Mouse (Mus musculus) myocyte (in vitro differentiated cells): ENCODE measurements around the gene Gucd1. TPM values are rescaled to one million over a fixed set of nuclear protein-coding genes. Genes with fewer than 3 reads are reported as not detected.

ENCODE experiments used
- H3K27me3 ChIP-seq: one replicate; pipeline ENCODE4 v1.6.1; 2011; ENCODE audit not compliant: control insufficient read depth, insufficient read depth, insufficient read length
- H3K36me3 ChIP-seq: one replicate; pipeline ENCODE4 v1.6.1; 2011; ENCODE audit not compliant: control insufficient read depth, insufficient read depth
- H3K4me2 ChIP-seq: one replicate; pipeline ENCODE4 v1.6.1; 2011; ENCODE audit warnings: low read depth, control low read depth
- H3K4me3 ChIP-seq: one replicate; pipeline ENCODE4 v1.5.1; 2011; ENCODE audit warnings: mild to moderate bottlenecking, control low read depth, moderate library complexity
- H3K79me2 ChIP-seq: one replicate; pipeline ENCODE4 v1.6.1; 2011; ENCODE audit not compliant: control insufficient read depth, insufficient read depth
- H3ac ChIP-seq: one replicate; pipeline ENCODE4 v1.6.1; 2011; ENCODE audit not compliant: control insufficient read depth, insufficient read length
- CEBPB ChIP-seq: IDR thresholded peaks from 2 replicates; pipeline ENCODE4 v1.6.1; 2011; ENCODE audit warnings: mild to moderate bottlenecking, moderate library complexity; ENCODE audit not compliant: poor library complexity, insufficient read depth, severe bottlenecking
- E2F4 ChIP-seq: IDR thresholded peaks from one replicate; pipeline ENCODE4 v1.6.1; 2011; ENCODE audit warnings: mild to moderate bottlenecking, control low read depth, moderate library complexity; ENCODE audit not compliant: insufficient read depth
- MAX ChIP-seq: IDR thresholded peaks from one replicate; pipeline ENCODE4 v1.6.1; 2011; ENCODE audit warnings: low read depth, mild to moderate bottlenecking, control low read depth
- MYOD1 ChIP-seq, 3 experiments: IDR thresholded peaks; one replicate each; pipeline ENCODE4 v1.6.1; 2011; ENCODE audit warnings: control low read depth in 2 of 3, low read depth in 2 of 3, mild to moderate bottlenecking in 2 of 3, moderate library complexity in 1 of 3; ENCODE audit not compliant: insufficient read length in 2 of 3, control insufficient read depth in 1 of 3
- MYOG ChIP-seq, 3 experiments: IDR thresholded peaks; one replicate each; pipeline ENCODE4 v1.6.1; 2011; ENCODE audit warnings: control low read depth in 2 of 3, low read depth in 2 of 3, mild to moderate bottlenecking in 2 of 3; ENCODE audit not compliant: insufficient read length in 2 of 3, control insufficient read depth in 1 of 3, insufficient read depth in 1 of 3
- POLR2A ChIP-seq: IDR thresholded peaks from one replicate; pipeline ENCODE4 v1.6.1; 2011; ENCODE audit warnings: low read depth, mild to moderate bottlenecking, control low read depth, moderate library complexity; ENCODE audit not compliant: insufficient read length
- POLR2AphosphoS2 ChIP-seq: IDR thresholded peaks from one replicate; pipeline ENCODE4 v1.6.1; 2011; ENCODE audit warnings: low read depth, control low read depth; ENCODE audit not compliant: insufficient read length
- REST ChIP-seq: IDR thresholded peaks from one replicate; pipeline ENCODE4 v1.6.1; 2011; ENCODE audit warnings: mild to moderate bottlenecking, control low read depth, moderate library complexity; ENCODE audit not compliant: insufficient read depth, insufficient read length
- SRF ChIP-seq: IDR thresholded peaks from one replicate; pipeline ENCODE4 v1.6.1; 2011; ENCODE audit warnings: low read depth; ENCODE audit not compliant: control insufficient read depth, insufficient read length
- TCF12 ChIP-seq: IDR thresholded peaks from one replicate; pipeline ENCODE4 v1.6.1; 2011; ENCODE audit warnings: mild to moderate bottlenecking, control low read depth; ENCODE audit not compliant: poor library complexity, insufficient read depth, severe bottlenecking
- TCF3 ChIP-seq: IDR thresholded peaks from one replicate; pipeline ENCODE4 v1.6.1; 2011; ENCODE audit warnings: low read depth, control low read depth; ENCODE audit not compliant: insufficient read length
- USF1 ChIP-seq: IDR thresholded peaks from one replicate; pipeline ENCODE4 v1.6.1; 2011; ENCODE audit warnings: low read depth, mild to moderate bottlenecking, control low read depth, moderate library complexity
- polyA plus RNA-seq: library from polyadenylated mRNA; unstranded; fragments of >200 nt; fragmentation: generic; extraction: Trizol; gene quantifications from one replicate; pipeline ENCODE4 v1.2.1, GENCODE M21; 2012; ENCODE audit warnings: missing spikeins

Gucd1 gene
- polyA plus RNA-seq, 1 experiment = 17.5 TPM

- Histone ChIP-seq H3ac (no peak overlapping the region), H3K4me3 (no peak overlapping the region), H3K4me2 (no peak overlapping the region), H3K79me2 (no peaks in the 10 kb centered on the region), H3K36me3 (no peaks in the 10 kb centered on the region), H3K27me3 (no peaks in the 10 kb centered on the region)
- TF ChIP-seq SRF = no peak
- no peak for TF ChIP-seq POLR2AphosphoS2
Observed at GRCm38 (mm10) chr10:75407741-75408140, 110.0 kb downstream of the Gucd1 start.

DNA sequence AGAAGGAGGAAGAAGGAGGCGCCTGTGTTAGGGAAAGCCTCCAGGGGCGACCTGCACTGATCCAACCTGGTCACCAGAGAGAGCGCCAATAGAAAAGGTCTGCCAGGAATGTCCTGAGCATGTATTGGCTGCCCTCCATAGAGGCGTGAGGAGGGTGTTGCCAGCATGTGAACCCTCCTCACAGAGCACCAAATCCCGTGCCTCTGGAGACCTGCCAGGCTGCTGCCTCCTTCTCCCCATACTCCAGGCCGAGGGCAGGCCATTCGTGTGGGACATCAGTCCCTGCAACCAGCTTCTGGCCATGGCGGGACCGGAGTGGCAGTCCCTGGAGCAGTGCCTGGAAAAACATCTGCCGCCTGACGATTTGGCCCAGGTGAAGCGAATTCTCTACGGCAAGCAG, 111.0 kb downstream of the Gucd1 start:
- no peaks in the 10 kb centered on the region for H3K36me3 ChIP-seq
- TF ChIP-seq REST (no peak), MYOD1 (IDR thresholded peaks at IDR 0.05; ENCODE audit: control insufficient read depth in 1 of 3, insufficient read length in 2 of 3, low read depth in 2 of 3) (no peak), POLR2A (no peak), POLR2AphosphoS2 (no peak), MAX (no peak), USF1 (no peak), TCF12 (no peak), MYOG (IDR thresholded peaks at IDR 0.05; ENCODE audit: control insufficient read depth in 1 of 3, insufficient read depth in 1 of 3, insufficient read length in 2 of 3, low read depth in 2 of 3) (no peak), TCF3 (no peak), E2F4 (no peak), CEBPB (no peak), SRF (no peak)
- no peak overlapping the region for H3ac ChIP-seq
- H3K4me3 ChIP-seq = no peak overlapping the region
- H3K4me2 ChIP-seq = no peak overlapping the region
- no peaks in the 10 kb centered on the region for H3K27me3 ChIP-seq
- H3K79me2 ChIP-seq = no peaks in the 10 kb centered on the region

DNA sequence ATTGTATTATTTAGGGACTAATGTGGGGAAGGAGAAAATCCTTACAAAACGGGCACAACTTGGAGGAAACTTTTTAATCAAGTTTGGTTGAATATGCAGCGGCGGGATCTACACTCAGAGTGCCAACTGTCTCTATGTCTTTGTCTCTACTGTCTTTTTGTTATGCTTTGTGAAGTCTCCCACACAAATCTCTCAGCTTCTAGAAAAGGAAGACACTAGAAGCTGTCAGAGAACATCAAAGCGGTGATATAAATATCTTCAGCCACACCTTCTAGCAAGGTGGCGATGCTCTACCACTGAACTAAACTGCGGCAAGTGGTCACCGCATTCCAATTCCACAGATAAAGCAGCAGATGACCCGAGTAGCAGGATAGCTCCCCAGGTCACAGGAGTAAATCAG, 111.9 kb downstream of the Gucd1 start:
- Histone ChIP-seq H3K79me2 (no peaks in the 10 kb centered on the region), H3ac (no peak overlapping the region), H3K36me3 (no peaks in the 10 kb centered on the region), H3K4me2 (no peak overlapping the region), H3K4me3 (no peak overlapping the region), H3K27me3 (no peaks in the 10 kb centered on the region)
- no peak for TF ChIP-seq REST
- TF ChIP-seq MYOG (IDR thresholded peaks at IDR 0.05; ENCODE audit: control insufficient read depth in 1 of 3, insufficient read depth in 1 of 3, insufficient read length in 2 of 3, low read depth in 2 of 3) = no peak
- TF ChIP-seq MYOD1 (IDR thresholded peaks at IDR 0.05; ENCODE audit: control insufficient read depth in 1 of 3, insufficient read length in 2 of 3, low read depth in 2 of 3) = no peak
- no peak for TF ChIP-seq POLR2A
- no peak for TF ChIP-seq MAX
- TF ChIP-seq TCF3 = no peak
- no peak for TF ChIP-seq USF1
- TF ChIP-seq CEBPB = no peak
- TF ChIP-seq SRF = no peak
- no peak for TF ChIP-seq POLR2AphosphoS2
- no peak for TF ChIP-seq TCF12
- no peak for TF ChIP-seq E2F4

GRCm38 (mm10) chr10:75400958-75401357, 116.8 kb downstream of the Gucd1 start, which contains the start of gene Upb1:
TSS of gene Upb1 (plus strand) at chr10:75401115.
- TF ChIP-seq MAX (no peak), SRF (no peak), MYOG (IDR thresholded peaks at IDR 0.05; ENCODE audit: control insufficient read depth in 1 of 3, insufficient read depth in 1 of 3, insufficient read length in 2 of 3, low read depth in 2 of 3) (no peak), MYOD1 (IDR thresholded peaks at IDR 0.05; ENCODE audit: control insufficient read depth in 1 of 3, insufficient read length in 2 of 3, low read depth in 2 of 3) (no peak), TCF12 (no peak), REST (no peak), TCF3 (no peak), CEBPB (no peak), POLR2AphosphoS2 (no peak), USF1 (no peak), POLR2A (no peak)
- H3K4me3 ChIP-seq = no peak within 1 kb of the TSS
- H3K27me3 ChIP-seq = no peaks in the 10 kb centered on the region
- H3K36me3 ChIP-seq = no peaks in the 10 kb centered on the region
- no peaks in the 10 kb centered on the region for H3K79me2 ChIP-seq
- no peak within 1 kb of the TSS for H3K4me2 ChIP-seq
- H3ac ChIP-seq = no peak within 1 kb of the TSS

DNA sequence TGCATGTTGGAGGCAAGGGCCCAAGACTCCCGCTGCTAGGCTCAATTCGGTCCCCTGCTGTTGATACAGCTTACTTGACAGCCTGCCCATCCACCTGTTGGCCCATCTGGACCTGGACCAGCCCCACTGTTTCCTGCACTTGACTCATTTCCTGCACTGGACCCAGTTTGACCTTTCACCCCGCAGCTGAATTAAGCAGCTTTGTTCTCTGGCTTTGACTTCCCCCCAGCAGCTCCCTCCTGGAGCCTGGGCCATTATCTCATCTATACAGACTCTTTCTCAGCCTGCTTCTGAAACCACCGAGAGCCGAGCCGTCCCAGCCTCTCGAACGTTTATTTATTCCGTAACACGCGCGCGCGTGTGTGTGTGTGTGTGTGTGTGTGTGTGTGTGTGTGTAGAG, 120.8 kb downstream of the Gucd1 start:
- Histone ChIP-seq H3K4me2 (no peak overlapping the region), H3K27me3 (no peaks in the 10 kb centered on the region), H3K36me3 (no peaks in the 10 kb centered on the region), H3ac (no peak overlapping the region), H3K4me3 (no peak overlapping the region), H3K79me2 (no peaks in the 10 kb centered on the region)
- no peak for TF ChIP-seq MAX
- TF ChIP-seq REST = no peak
- TF ChIP-seq POLR2A = no peak
- peak in 1 of 3 experiments; percentile 37 for TF ChIP-seq MYOG (IDR thresholded peaks at IDR 0.05; ENCODE audit: control insufficient read depth in 1 of 3, insufficient read depth in 1 of 3, insufficient read length in 2 of 3, low read depth in 2 of 3)
- TF ChIP-seq TCF12 = no peak
- peak in 2 of 3 experiments; percentile 42 to 87 for TF ChIP-seq MYOD1 (IDR thresholded peaks at IDR 0.05; ENCODE audit: control insufficient read depth in 1 of 3, insufficient read length in 2 of 3, low read depth in 2 of 3)
- TF ChIP-seq SRF = no peak
